Mouse (Mus musculus): Measurements from ENCODE around the gene Syne4. TPM values are rescaled to one million over a fixed set of nuclear protein-coding genes. Genes with fewer than 3 reads are reported as not detected.

Gene Syne4
- total and polyA plus RNA-seq, 3 experiments = 2.1 to 4.0 (median 2.6) TPM

- Histone ChIP-seq H3K9me3 (replicated peaks) (0 out of 2 replicates have a peak, but pooled peaks cover 3% of the 10 kb centered on the region), H3K36me3 (replicated peaks) (peaks cover 11% of the 10 kb centered on the region), H3K4me1 (ENCODE audit: insufficient read depth, low read depth, low read length) (peaks cover 39% of the 10 kb centered on the region), H3K27me3 (ENCODE audit: insufficient read depth, low read length) (peaks cover 12% of the 10 kb centered on the region), H3K4me3 (ENCODE audit: low read depth, low read length) (peak within 1 kb of the TSS; percentile 89)
- DNase-seq (ENCODE audit: low spot score) (no peak), ATAC-seq (ENCODE audit: extremely low read depth, insufficient number of reproducible peaks, low FRiP score, poor library complexity, severe bottlenecking) (no peak)
- TF ChIP-seq GATA1 (IDR thresholded peaks at IDR 0.05; ENCODE audit: borderline replicate concordance, low read length) = no peak
Observed at GRCm38 (mm10) chr7:30323795-30324194, 9.2 kb downstream of the Syne4 start, which contains the start of gene Sdhaf1. Gene Sdhaf1 (minus strand): TSS chr7:30323895.

GRCm38 (mm10) chr7:30324300-30324944 lies 9.8 kb downstream of the Syne4 start:
- no peak for DNase-seq (ENCODE audit: low spot score)
- peaks cover 15% of the 10 kb centered on the region for H3K27me3 ChIP-seq (ENCODE audit: insufficient read depth, low read length)
- no peak for TF ChIP-seq TAL1 (conservative IDR thresholded peaks at IDR 0.05; ENCODE audit: low read depth, low read length)
- TF ChIP-seq POLR2AphosphoS5 (IDR thresholded peaks at IDR 0.05; ENCODE audit: insufficient replicate concordance, low read depth, low read length) = no peak
- no peak for TF ChIP-seq GATA2 (IDR thresholded peaks at IDR 0.05; ENCODE audit: borderline replicate concordance, low read depth, low read length)
- TF ChIP-seq GATA1 (IDR thresholded peaks at IDR 0.05; ENCODE audit: borderline replicate concordance, low read length) = no peak
- no peak for TF ChIP-seq CTCF (IDR thresholded peaks at IDR 0.05; ENCODE audit: low read depth, low read length)
- no peak overlapping the region for H3K4me3 ChIP-seq (ENCODE audit: low read depth, low read length)
- peaks cover 38% of the 10 kb centered on the region for H3K4me1 ChIP-seq (ENCODE audit: insufficient read depth, low read depth, low read length)
- 0 out of 2 replicates have a peak, but pooled peaks cover 3% of the 10 kb centered on the region for H3K9me3 ChIP-seq (replicated peaks)
- no peak for ATAC-seq (ENCODE audit: extremely low read depth, insufficient number of reproducible peaks, low FRiP score, poor library complexity, severe bottlenecking)
- peaks cover 11% of the 10 kb centered on the region for H3K36me3 ChIP-seq (replicated peaks)

GRCm38 (mm10) chr7:30325364-30325763 lies 10.8 kb downstream of the Syne4 start:
- no peak for DNase-seq (ENCODE audit: low spot score)
- ATAC-seq (ENCODE audit: extremely low read depth, insufficient number of reproducible peaks, low FRiP score, poor library complexity, severe bottlenecking) = no peak
- H3K4me1 ChIP-seq (ENCODE audit: insufficient read depth, low read depth, low read length) = peaks cover 28% of the 10 kb centered on the region

DNA sequence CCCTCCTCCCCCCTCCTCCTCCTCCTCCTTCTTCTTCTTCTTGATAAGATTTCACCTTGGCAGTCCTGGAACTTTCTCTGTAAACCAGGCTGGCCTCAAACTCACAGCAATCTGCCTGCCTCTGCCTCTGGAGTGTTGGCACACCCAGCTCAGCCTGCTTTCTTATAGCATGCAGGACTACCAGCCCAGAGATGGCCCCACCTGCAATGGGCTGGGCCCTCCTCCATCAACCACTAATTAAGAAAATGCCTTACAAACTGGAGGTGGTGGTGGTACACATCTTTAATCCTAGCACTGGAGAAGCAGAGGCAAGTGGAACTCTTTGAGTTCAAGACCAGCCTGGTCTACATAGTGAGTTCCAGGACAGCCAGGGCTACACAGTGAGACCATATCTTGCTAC lies 11.8 kb downstream of the Syne4 start:
- Histone ChIP-seq H3K4me3 (ENCODE audit: low read depth, low read length) (no peak overlapping the region), H3K27me3 (ENCODE audit: insufficient read depth, low read length) (peaks cover 18% of the 10 kb centered on the region), H3K9me3 (replicated peaks) (0 out of 2 replicates have a peak, but pooled peaks cover 3% of the 10 kb centered on the region), H3K36me3 (replicated peaks) (no peaks in the 10 kb centered on the region), H3K4me1 (ENCODE audit: insufficient read depth, low read depth, low read length) (peaks cover 18% of the 10 kb centered on the region)
- no peak for ATAC-seq (ENCODE audit: extremely low read depth, insufficient number of reproducible peaks, low FRiP score, poor library complexity, severe bottlenecking)
- no peak for TF ChIP-seq CTCF (IDR thresholded peaks at IDR 0.05; ENCODE audit: low read depth, low read length)
- TF ChIP-seq POLR2AphosphoS5 (IDR thresholded peaks at IDR 0.05; ENCODE audit: insufficient replicate concordance, low read depth, low read length) = no peak
- TF ChIP-seq TAL1 (conservative IDR thresholded peaks at IDR 0.05; ENCODE audit: low read depth, low read length) = no peak
- no peak for TF ChIP-seq GATA2 (IDR thresholded peaks at IDR 0.05; ENCODE audit: borderline replicate concordance, low read depth, low read length)
- no peak for TF ChIP-seq GATA1 (IDR thresholded peaks at IDR 0.05; ENCODE audit: borderline replicate concordance, low read length)
- no peak for DNase-seq (ENCODE audit: low spot score)

More at GRCm38 (mm10) chr7:30325364-30325763, 10.8 kb downstream of the Syne4 start:
- TF ChIP-seq TAL1 (conservative IDR thresholded peaks at IDR 0.05; ENCODE audit: low read depth, low read length) (no peak), CTCF (IDR thresholded peaks at IDR 0.05; ENCODE audit: low read depth, low read length) (peak; percentile 83)
- peaks cover 7% of the 10 kb centered on the region for H3K36me3 ChIP-seq (replicated peaks)
- peaks cover 18% of the 10 kb centered on the region for H3K27me3 ChIP-seq (ENCODE audit: insufficient read depth, low read length)
- H3K4me3 ChIP-seq (ENCODE audit: low read depth, low read length) = no peak overlapping the region
- H3K9me3 ChIP-seq (replicated peaks) = 0 out of 2 replicates have a peak, but pooled peaks cover 3% of the 10 kb centered on the region

DNA sequence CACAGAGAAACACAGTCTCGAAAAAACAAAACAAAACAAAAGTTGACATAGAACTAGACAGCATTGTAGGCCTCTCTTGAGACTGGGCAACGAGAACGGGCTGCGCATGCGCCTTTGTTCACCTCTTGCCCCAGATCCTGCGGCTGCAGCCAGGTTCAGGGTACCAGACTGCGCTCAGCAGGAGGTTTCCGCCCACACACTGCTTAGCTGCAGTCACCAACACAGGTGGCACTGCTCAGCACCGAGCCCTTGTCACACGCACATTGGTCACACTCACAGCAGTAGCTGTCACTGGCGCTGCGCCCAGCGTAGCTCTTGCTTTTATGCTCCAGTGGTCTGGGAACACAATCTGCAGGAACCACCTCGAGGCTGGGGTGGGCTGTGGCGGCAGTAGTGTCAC lies 12.5 kb downstream of the Syne4 start:
- Histone ChIP-seq H3K4me3 (ENCODE audit: low read depth, low read length) (no peak overlapping the region), H3K4me1 (ENCODE audit: insufficient read depth, low read depth, low read length) (peaks cover 19% of the 10 kb centered on the region), H3K36me3 (replicated peaks) (no peaks in the 10 kb centered on the region), H3K27me3 (ENCODE audit: insufficient read depth, low read length) (peaks cover 18% of the 10 kb centered on the region), H3K9me3 (replicated peaks) (0 out of 2 replicates have a peak, but pooled peaks cover 3% of the 10 kb centered on the region)
- DNase-seq (ENCODE audit: low spot score) (no peak), ATAC-seq (ENCODE audit: extremely low read depth, insufficient number of reproducible peaks, low FRiP score, poor library complexity, severe bottlenecking) (no peak)
- TF ChIP-seq CTCF (IDR thresholded peaks at IDR 0.05; ENCODE audit: low read depth, low read length) = no peak
- no peak for TF ChIP-seq TAL1 (conservative IDR thresholded peaks at IDR 0.05; ENCODE audit: low read depth, low read length)
- no peak for TF ChIP-seq POLR2AphosphoS5 (IDR thresholded peaks at IDR 0.05; ENCODE audit: insufficient replicate concordance, low read depth, low read length)
- no peak for TF ChIP-seq GATA2 (IDR thresholded peaks at IDR 0.05; ENCODE audit: borderline replicate concordance, low read depth, low read length)
- TF ChIP-seq GATA1 (IDR thresholded peaks at IDR 0.05; ENCODE audit: borderline replicate concordance, low read length) = no peak

GRCm38 (mm10) chr7:30328379-30328778 lies 13.8 kb downstream of the Syne4 start:
- Histone ChIP-seq H3K4me1 (ENCODE audit: insufficient read depth, low read depth, low read length) (peaks cover 12% of the 10 kb centered on the region), H3K36me3 (replicated peaks) (no peaks in the 10 kb centered on the region), H3K4me3 (ENCODE audit: low read depth, low read length) (no peak overlapping the region), H3K9me3 (replicated peaks) (0 out of 2 replicates have a peak, but pooled peaks cover 3% of the 10 kb centered on the region), H3K27me3 (ENCODE audit: insufficient read depth, low read length) (peaks cover 18% of the 10 kb centered on the region)
- no peak for ATAC-seq (ENCODE audit: extremely low read depth, insufficient number of reproducible peaks, low FRiP score, poor library complexity, severe bottlenecking)
- TF ChIP-seq POLR2AphosphoS5 (IDR thresholded peaks at IDR 0.05; ENCODE audit: insufficient replicate concordance, low read depth, low read length) (no peak), CTCF (IDR thresholded peaks at IDR 0.05; ENCODE audit: low read depth, low read length) (no peak), GATA1 (IDR thresholded peaks at IDR 0.05; ENCODE audit: borderline replicate concordance, low read length) (no peak), TAL1 (conservative IDR thresholded peaks at IDR 0.05; ENCODE audit: low read depth, low read length) (no peak), GATA2 (IDR thresholded peaks at IDR 0.05; ENCODE audit: borderline replicate concordance, low read depth, low read length) (no peak)
- DNase-seq (ENCODE audit: low spot score) = no peak

Data from G1E (cell line).